Mouse (Mus musculus) thymus, adult 2 months (tissue): ENCODE results near the gene Gm42906. TPM values are rescaled to one million over a fixed set of nuclear protein-coding genes. Genes with fewer than 3 reads are reported as not detected.

Experiments used
- DNase-seq: peaks from one replicate; pipeline ENCODE4 v3.0.0; 2021
- H3K27ac ChIP-seq: fragments of 200-500 bp; 2 replicates; pipeline ENCODE4 v1.5.1; 2012; ENCODE audit warnings: low read length, control low read depth; ENCODE audit not compliant: control insufficient read depth, insufficient read depth
- H3K27me3 ChIP-seq: fragments of 200-500 bp; 2 replicates; pipeline ENCODE4 v1.6.1; 2012; ENCODE audit warnings: mild to moderate bottlenecking, low read length, moderate library complexity, mixed read lengths; ENCODE audit not compliant: control insufficient read depth, insufficient read depth
- H3K36me3 ChIP-seq: fragments of 200-500 bp; 2 replicates; pipeline ENCODE4 v1.6.1; 2012; ENCODE audit warnings: mild to moderate bottlenecking, low read length, moderate library complexity; ENCODE audit not compliant: control insufficient read depth, insufficient read depth
- H3K4me1 ChIP-seq: fragments of 200-500 bp; replicated peaks from 2 replicates; pipeline ENCODE4 v1.6.1; 2012; ENCODE audit warnings: low read length; ENCODE audit not compliant: control insufficient read depth, insufficient read depth
- H3K4me3 ChIP-seq: fragments of 200-500 bp; 2 replicates; pipeline ENCODE4 v1.5.1; 2012; ENCODE audit warnings: mild to moderate bottlenecking, low read length, control low read depth, moderate library complexity; ENCODE audit not compliant: control insufficient read depth, insufficient read depth
- CTCF ChIP-seq: fragments of 200-500 bp; IDR thresholded peaks from 2 replicates; pipeline ENCODE4 v1.5.1; 2012; ENCODE audit warnings: mild to moderate bottlenecking, control low read depth, low read length, moderate library complexity, borderline replicate concordance; ENCODE audit not compliant: control insufficient read depth, poor library complexity, insufficient read depth; ENCODE audit errors: extremely low read depth
- POLR2A ChIP-seq: fragments of 200-500 bp; IDR thresholded peaks from 2 replicates; pipeline ENCODE4 v1.6.1; 2012; ENCODE audit warnings: mild to moderate bottlenecking, low read length, control low read depth, moderate library complexity; ENCODE audit not compliant: control insufficient read depth, poor library complexity, insufficient read depth; ENCODE audit errors: extremely low read depth
- WGBS: fragments of 180-500 bp; shearing (Covaris S2); methylation state at CpG from one replicate; pipeline ENCODE4 v1.1.7; 2018; 5-methylcytosine and 5-hydroxymethylcytosine counted together
- polyA plus RNA-seq: library from polyadenylated mRNA; depleted of rRNA; stranded (reverse); fragments of >200 nt; gene quantifications from 2 replicates; pipeline ENCODE4 v1.2.3, GENCODE M21; 2012

Gm42906 gene
- polyA plus RNA-seq, 1 experiment, result not detected

GRCm38 (mm10) chr5:151085749-151086148 is 342.2 kb downstream of the Gm42906 start:
- no peaks in the 10 kb centered on the region for H3K36me3 ChIP-seq
- WGBS, result 91% methylated on average over 8 of the region's 8 CpGs
- H3K4me3 ChIP-seq, result no peak overlapping the region
- TF ChIP-seq CTCF, result no peak
- TF ChIP-seq POLR2A, result no peak
- H3K27ac ChIP-seq, result no peak overlapping the region
- H3K27me3 ChIP-seq, result no peaks in the 10 kb centered on the region
- no peak for DNase-seq
- no peaks in the 10 kb centered on the region for H3K4me1 ChIP-seq

- no peak for DNase-seq
- H3K36me3 ChIP-seq, result no peaks in the 10 kb centered on the region
- no peaks in the 10 kb centered on the region for H3K27me3 ChIP-seq
- no peak overlapping the region for H3K4me3 ChIP-seq
- TF ChIP-seq CTCF, result no peak
- no peak for TF ChIP-seq POLR2A
- no peaks in the 10 kb centered on the region for H3K4me1 ChIP-seq
- WGBS, result 97% methylated on average over 4 of the region's 4 CpGs
- no peak overlapping the region for H3K27ac ChIP-seq
Measured at GRCm38 (mm10) chr5:151080276-151080675, 347.7 kb downstream of the Gm42906 start.

DNA sequence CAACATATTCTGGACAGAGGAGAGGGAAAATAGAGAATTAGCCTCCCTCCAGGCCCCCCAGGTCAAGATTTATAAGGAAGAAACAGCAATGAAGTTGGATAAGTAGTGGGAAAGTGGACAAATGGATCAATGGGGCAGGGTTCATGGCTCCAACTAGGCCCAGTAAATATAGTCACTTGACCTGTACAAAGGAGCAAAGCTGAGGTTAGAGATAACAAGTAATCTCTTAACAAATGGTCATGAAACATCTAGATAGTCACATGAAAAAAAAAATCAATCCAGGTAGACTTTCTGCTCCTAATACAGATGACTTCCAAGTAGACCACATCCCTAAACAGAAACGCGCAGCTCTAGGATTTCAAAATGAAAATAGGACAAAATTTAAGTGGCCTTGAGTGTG is 350.0 kb downstream of the Gm42906 start:
- H3K4me3 ChIP-seq, result no peak overlapping the region
- H3K27ac ChIP-seq, result no peak overlapping the region
- TF ChIP-seq CTCF, result no peak
- no peak for TF ChIP-seq POLR2A
- 96% methylated on average over 2 of the region's 2 CpGs for WGBS
- H3K27me3 ChIP-seq, result no peaks in the 10 kb centered on the region
- H3K36me3 ChIP-seq, result no peaks in the 10 kb centered on the region
- no peaks in the 10 kb centered on the region for H3K4me1 ChIP-seq
- DNase-seq, result no peak

GRCm38 (mm10) chr5:151076917-151077316 is 351.0 kb downstream of the Gm42906 start:
- H3K4me1 ChIP-seq, result no peaks in the 10 kb centered on the region
- no peak overlapping the region for H3K27ac ChIP-seq
- H3K27me3 ChIP-seq, result no peaks in the 10 kb centered on the region
- DNase-seq, result no peak
- WGBS, result 79% methylated on average over 3 of the region's 3 CpGs
- TF ChIP-seq POLR2A, result no peak
- TF ChIP-seq CTCF, result no peak
- H3K4me3 ChIP-seq, result no peak overlapping the region
- no peaks in the 10 kb centered on the region for H3K36me3 ChIP-seq

DNA sequence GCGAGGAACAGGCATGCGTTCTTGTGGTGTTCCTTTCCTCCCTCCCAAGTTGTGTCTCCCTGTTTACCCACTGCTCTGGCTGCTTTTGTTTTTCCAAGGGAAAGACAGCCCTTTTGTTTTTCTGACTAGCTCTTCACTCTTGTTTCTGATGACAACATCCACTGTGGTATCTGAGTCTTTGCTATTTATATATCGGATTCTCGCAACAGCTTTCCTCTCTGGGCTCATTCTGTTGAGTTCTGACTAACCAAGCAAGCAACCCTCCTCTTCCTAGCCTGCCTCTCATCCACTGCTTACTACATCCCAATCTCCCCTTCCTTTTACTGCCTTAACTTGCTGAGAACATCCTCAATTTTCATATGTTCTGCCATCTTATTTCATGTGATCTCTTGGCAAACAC is 353.7 kb downstream of the Gm42906 start:
- Histone ChIP-seq H3K4me3 (no peak overlapping the region), H3K27ac (no peak overlapping the region), H3K36me3 (no peaks in the 10 kb centered on the region), H3K4me1 (no peaks in the 10 kb centered on the region), H3K27me3 (no peaks in the 10 kb centered on the region)
- 93% methylated on average over 4 of the region's 4 CpGs for WGBS
- no peak for TF ChIP-seq POLR2A
- TF ChIP-seq CTCF, result no peak
- no peak for DNase-seq

DNA sequence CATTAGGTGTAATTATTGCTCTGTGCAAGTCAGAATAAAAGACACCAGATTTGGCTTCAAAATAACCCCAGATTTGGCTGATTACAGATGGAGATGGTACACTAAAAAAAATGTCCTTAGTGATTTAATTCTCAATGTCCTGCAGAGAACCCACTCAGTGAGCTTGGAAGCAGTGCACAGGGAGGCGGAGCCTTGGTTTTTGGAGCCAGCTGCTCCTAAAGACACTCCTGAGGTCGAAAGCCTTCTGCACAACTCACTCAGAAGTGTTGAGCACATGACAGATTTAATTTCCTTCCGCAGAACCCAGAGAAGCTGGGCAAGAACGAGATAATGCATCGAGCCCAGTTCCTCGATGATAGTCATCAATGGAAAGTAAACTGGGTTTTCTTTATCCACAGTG is 356.5 kb downstream of the Gm42906 start:
- no peak for TF ChIP-seq POLR2A
- TF ChIP-seq CTCF, result no peak
- DNase-seq, result no peak
- Histone ChIP-seq H3K36me3 (no peaks in the 10 kb centered on the region), H3K27me3 (no peaks in the 10 kb centered on the region), H3K4me3 (no peak overlapping the region), H3K4me1 (no peaks in the 10 kb centered on the region), H3K27ac (no peak overlapping the region)
- WGBS, result 76% methylated on average over 6 of the region's 6 CpGs

GRCm38 (mm10) chr5:151070896-151071295 is 357.1 kb downstream of the Gm42906 start:
- WGBS, result 95% methylated on average over 6 of the region's 6 CpGs
- no peak overlapping the region for H3K27ac ChIP-seq
- TF ChIP-seq POLR2A, result no peak
- no peak for TF ChIP-seq CTCF
- DNase-seq, result no peak
- H3K4me1 ChIP-seq, result no peaks in the 10 kb centered on the region
- H3K27me3 ChIP-seq, result no peaks in the 10 kb centered on the region
- no peak overlapping the region for H3K4me3 ChIP-seq
- no peaks in the 10 kb centered on the region for H3K36me3 ChIP-seq
